In genomic region chr7:75872697-75873096, GRCm38 (mm10) we compare ENCODE assay signal across 10 mouse cellular contexts.
"Had no signal": no experiment of that assay in that cellular context is flagged by ENCODE, and none has a peak within 500 bp of the region (broad histone marks: within the 10 kb centered on the region; RNA-seq: fewer than 3 reads in every experiment).

No protein-coding gene starts in this region.

- H3K9ac ChIP-seq: limb, embryonic 15.5 days; neural tube, embryonic 12.5 days had no signal

- H3K9me3 ChIP-seq: limb, embryonic 15.5 days; neural tube, embryonic 12.5 days had no signal

- H3K27ac ChIP-seq: kidney, postnatal 0 days; limb, embryonic 15.5 days; neural tube, embryonic 12.5 days; stomach, postnatal 0 days had no signal

- DNase-seq: kidney, adult 11 months; kidney, adult 9 months; left cerebral cortex, postnatal 4 days; midbrain, embryonic 14.5 days; right cerebral cortex, postnatal 14 days; thymus, postnatal 4 days had no signal

- H3K27me3 ChIP-seq: limb, embryonic 15.5 days; neural tube, embryonic 12.5 days had no signal

- H3K4me3 ChIP-seq: limb, embryonic 15.5 days; neural tube, embryonic 12.5 days had no signal

- H3K4me2 ChIP-seq: limb, embryonic 15.5 days; neural tube, embryonic 12.5 days had no signal
